Mouse (Mus musculus): ENCODE results near the gene Osbpl8.
"Not testable (repeated sequence)": the region's sequence is repeated elsewhere in the genome, so short reads cannot be mapped to it uniquely, and the experiment has no call there.

Gene Osbpl8

DNA sequence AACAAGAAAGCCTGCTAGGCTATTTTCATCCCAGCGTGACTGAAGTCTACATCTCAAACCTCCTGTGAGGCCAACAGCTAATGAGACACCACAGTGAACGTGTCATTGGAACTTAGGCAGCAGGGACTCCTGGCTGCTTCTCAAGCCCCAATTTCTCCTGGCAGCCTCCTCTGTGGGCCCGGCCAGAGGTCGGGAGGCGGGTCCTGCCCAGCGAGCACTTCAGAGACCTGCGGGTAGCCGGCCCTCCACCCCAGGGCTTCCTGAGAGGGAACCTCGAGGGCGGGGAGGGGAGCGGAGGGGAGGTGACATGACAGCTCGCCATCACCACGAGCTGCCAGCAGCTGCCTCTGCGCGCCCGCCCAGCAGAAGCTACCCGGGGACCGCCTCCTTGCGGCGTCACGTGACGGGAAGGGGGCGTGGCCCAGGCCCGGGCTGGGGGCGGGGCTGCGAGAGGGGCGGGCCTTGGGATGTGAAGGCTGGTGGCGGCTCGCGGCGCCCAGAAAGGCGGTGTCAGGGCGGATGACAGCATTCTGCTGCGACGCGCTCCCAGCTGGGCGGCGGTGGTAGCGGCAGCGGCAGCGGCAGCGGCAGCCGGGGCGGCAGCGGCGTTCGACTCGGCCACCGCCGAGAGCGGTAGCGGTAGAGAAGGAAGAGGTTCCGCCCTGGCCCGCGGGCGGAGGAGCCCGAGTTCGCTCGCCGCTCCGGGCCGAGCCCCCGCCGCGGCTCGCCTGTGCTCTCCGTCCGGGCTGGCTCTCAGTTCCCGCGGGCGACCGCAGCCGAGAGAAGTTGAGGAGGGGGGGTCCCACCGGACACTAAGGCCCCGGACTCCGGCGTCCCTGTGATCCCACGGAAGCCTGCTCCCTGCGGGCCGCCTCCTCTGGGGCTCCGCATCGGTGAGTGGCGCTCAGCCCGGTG is at the start of gene Osbpl8:
TSS of gene Osbpl8 (plus strand) at position 449 of the 915 bp plus-strand sequence.
- peak; percentile 99 for DNase-seq (ENCODE audit: low spot score in 2 of 2)

GRCm38 (mm10) chr10:111117198-111117845 is 47.2 kb upstream of the Osbpl8 start:
- no peak for DNase-seq (ENCODE audit: low spot score in 2 of 2)

- DNase-seq (ENCODE audit: low spot score in 2 of 2): no peak
These were observed 46.3 kb upstream of the Osbpl8 start for GRCm38 (mm10) chr10:111118292-111118691.

- DNase-seq (ENCODE audit: low spot score in 2 of 2): no peak
These were observed 45.4 kb upstream of the Osbpl8 start for GRCm38 (mm10) chr10:111118991-111119650.

GRCm38 (mm10) chr10:111119756-111120155 is 44.8 kb upstream of the Osbpl8 start:
- no peak for DNase-seq (ENCODE audit: low spot score in 2 of 2)

DNA sequence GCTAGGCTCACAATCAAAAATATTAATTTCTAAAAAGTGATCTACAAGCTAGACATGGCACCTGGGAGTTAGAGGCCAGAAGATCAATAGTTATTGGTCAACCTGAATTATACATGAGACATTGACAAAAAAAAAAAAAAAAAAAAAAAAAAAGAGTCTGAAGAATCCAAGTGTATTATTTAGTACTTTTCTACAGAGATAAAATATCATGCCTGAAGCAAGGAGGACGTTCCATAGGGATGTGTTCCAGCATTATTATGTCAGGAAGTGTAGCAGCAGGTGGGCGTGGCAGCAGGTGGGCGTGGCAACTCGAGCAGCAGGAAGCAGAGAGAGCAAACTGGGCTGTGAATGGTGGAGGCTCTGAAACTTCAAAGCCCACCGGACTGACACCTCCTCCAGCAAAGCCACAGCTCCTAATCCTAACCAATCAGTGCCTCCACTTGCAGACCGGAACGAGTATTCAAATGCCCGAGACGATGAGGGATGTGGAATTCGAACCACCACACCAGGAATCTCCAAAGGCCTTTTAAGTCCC is 41.6 kb upstream of the Osbpl8 start:
- no peak for DNase-seq (ENCODE audit: low spot score in 2 of 2)

GRCm38 (mm10) chr10:111124175-111124574 is 40.4 kb upstream of the Osbpl8 start:
- no peak for DNase-seq (ENCODE audit: low spot score in 2 of 2)

DNA sequence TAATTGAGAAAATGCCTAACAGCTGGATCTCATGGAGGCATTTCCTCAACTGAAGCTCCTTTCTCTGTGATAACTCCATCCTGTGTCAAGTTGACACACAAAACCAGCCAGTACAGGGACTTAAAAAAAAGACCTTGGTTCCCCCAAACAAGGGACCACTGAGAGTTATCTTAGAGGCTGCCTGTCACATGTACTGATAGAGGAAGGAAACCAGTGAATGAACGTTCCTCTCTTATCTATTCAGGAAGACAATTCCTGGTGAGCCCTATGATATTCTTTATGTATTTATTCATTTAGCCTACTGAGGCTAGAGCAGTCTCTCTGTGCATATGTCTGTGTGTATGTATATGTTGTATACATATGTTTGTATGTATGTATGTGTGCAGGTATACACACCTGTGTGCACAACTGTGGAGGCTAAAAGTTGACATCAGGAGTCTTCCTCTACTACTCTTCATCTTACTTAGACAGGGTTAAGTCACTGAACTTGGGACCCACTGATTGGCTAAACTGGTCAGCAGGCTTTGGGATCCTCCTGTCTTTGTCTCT is 39.7 kb upstream of the Osbpl8 start:
- DNase-seq (ENCODE audit: low spot score in 2 of 2): no peak

DNA sequence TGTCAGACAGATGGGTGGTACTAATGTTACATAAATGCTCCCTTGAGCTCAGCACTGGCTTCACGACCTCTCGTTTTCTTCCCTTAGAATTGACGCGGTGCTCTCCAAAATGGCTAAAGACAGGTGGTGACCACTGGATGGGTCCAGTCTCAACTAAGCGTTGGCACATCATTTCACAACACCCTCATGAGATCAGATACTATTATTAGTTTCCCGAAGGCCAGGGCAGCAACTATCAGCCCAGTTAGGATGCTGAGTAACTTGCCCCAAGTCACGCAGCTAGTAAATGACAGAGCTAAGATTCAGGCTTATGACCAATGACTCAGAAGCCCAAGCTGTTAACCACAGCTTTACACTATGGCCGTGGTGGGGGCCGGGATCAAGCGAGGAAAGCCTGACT is 37.2 kb upstream of the Osbpl8 start:
- DNase-seq (ENCODE audit: low spot score in 2 of 2): no peak

GRCm38 (mm10) chr10:111128493-111128892 is 36.1 kb upstream of the Osbpl8 start:
- no peak for DNase-seq (ENCODE audit: low spot score in 2 of 2)

GRCm38 (mm10) chr10:111129867-111130620 is 34.5 kb upstream of the Osbpl8 start:
- DNase-seq (ENCODE audit: low spot score in 2 of 2): no peak

GRCm38 (mm10) chr10:111130872-111131271 is 33.7 kb upstream of the Osbpl8 start:
- no peak for DNase-seq (ENCODE audit: low spot score in 2 of 2)

GRCm38 (mm10) chr10:111133271-111133670 is 31.3 kb upstream of the Osbpl8 start:
- no peak for DNase-seq (ENCODE audit: low spot score in 2 of 2)

DNA sequence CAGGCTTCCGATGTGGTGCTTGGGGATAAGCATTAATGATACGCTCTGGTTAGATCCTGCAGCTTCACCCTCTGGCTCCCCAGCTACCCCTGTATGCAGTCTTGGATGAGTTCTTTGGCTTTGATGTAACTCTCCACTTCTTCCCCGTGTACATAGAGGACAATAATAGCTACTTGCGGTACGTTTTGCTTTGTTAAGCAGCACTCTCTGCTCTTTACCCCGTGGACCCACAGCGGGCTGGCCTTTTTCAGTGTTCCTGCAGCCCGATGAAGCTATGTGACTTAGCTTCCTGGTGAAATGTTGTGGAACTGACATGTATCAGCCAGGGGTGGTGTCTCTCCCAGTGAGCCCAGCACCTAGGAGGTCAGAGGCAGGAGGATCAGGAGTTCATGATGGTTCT is 30.6 kb upstream of the Osbpl8 start:
- no peak for DNase-seq (ENCODE audit: low spot score in 2 of 2)

GRCm38 (mm10) chr10:111134412-111134957 is 30.1 kb upstream of the Osbpl8 start:
- no peak for DNase-seq (ENCODE audit: low spot score in 2 of 2)

GRCm38 (mm10) chr10:111136306-111136705 is 28.2 kb upstream of the Osbpl8 start:
- DNase-seq (ENCODE audit: low spot score in 2 of 2): not testable (repeated sequence)

DNA sequence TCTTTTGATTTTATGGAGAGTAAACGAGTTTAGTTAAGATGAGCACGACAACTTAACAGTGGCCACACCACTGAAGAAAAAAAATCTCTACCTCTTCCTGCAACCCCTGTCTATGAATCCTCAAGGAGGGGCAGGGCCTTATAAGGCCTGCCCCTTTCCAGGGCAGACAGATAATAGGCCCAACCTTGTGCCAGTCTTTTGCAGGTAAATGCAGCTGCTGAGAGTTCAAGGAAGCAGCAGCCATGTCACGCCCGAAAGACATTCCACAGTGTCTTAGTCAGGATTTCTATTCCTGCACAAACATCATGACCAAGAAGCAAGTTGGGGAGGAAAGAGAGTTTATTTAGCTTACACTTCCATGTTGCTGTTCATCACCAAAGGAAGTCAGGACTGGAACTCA is 26.6 kb upstream of the Osbpl8 start:
- no peak for DNase-seq (ENCODE audit: low spot score in 2 of 2)

DNA sequence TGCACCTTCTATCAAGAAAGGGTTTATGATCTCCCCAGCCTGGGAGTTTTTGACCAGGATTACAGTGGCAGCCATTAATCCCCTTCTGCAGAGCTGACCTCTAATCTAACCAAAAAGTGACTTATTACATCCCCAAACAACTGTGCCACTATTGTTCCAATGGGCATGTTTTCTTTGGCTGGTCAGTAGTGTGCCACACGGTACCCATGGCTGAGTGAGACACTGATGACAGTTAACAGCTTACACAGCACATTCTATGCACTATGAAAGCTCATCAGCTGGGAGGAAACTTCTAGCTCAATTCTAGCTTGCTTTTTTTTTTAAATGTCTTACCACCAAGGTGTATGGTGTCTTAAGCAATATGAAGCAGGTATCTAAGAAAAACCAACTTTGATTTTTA is 25.4 kb upstream of the Osbpl8 start:
- DNase-seq (ENCODE audit: low spot score in 2 of 2): no peak

- no peak for DNase-seq (ENCODE audit: low spot score in 2 of 2)
These were observed 24.7 kb upstream of the Osbpl8 start for GRCm38 (mm10) chr10:111139881-111140280.

DNA sequence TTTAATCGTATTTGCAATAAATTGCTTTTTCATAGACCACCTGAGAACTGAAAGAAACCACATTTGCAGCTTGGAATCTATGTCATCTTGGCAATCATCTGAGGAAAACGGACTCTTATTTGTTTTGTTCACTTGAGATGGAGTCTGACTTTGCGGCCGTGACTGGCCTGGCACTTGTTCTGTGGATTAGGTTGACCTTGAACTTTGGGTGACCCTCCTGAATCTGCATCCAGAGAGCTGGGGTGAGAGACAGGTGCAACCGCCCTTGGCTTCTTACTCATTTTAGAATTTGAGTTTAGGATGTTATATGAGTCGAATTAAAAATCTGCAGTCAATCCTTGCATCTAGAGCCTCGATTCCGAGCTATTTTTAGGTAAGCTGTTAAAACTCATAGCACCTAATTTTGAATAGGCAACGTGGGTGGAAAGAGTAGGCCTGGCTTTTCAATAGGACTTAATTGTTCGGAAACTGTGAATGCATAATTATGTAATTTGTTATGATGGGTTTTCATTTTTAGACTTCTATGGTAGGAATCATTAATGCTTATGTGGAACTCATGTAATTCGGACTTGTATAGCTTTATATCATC is 20.1 kb upstream of the Osbpl8 start:
- no peak for DNase-seq (ENCODE audit: low spot score in 2 of 2)

GRCm38 (mm10) chr10:111149761-111150160 is 14.8 kb upstream of the Osbpl8 start:
- DNase-seq (ENCODE audit: low spot score in 2 of 2): no peak

Measured in right cerebral cortex, postnatal 10 days (tissue).